Mouse (Mus musculus) megakaryocyte, embryonic 14.5 days (primary cell): ENCODE results near the gene Vmn1r15.

Experiments used
- FLI1 ChIP-seq: IDR thresholded peaks from 2 replicates; pipeline ENCODE4 v1.6.1; 2012; ENCODE audit warnings: low read length, inconsistent platforms, mixed read lengths
- GATA1 ChIP-seq: IDR thresholded peaks from 3 replicates; pipeline ENCODE4 v1.6.1; 2012; ENCODE audit warnings: mixed read lengths, low read length, inconsistent platforms, borderline replicate concordance

- no peak for TF ChIP-seq GATA1
- TF ChIP-seq FLI1 = no peak
Measured at GRCm38 (mm10) chr6:57231386-57231785, 26.4 kb upstream of the Vmn1r15 start, which contains the start of gene Vmn1r14.
